Mouse (Mus musculus) MEL (cell line): ENCODE measurements around the gene Chd6.

Experiments used
- CHD1 ChIP-seq: IDR thresholded peaks from 2 replicates; pipeline ENCODE4 v1.6.1; 2012; ENCODE audit warnings: low read depth, mild to moderate bottlenecking, inconsistent platforms, low read length, improper control_type of control experiment
- CTCF ChIP-seq, 3 experiments: IDR thresholded peaks in 2 of 3; conservative IDR thresholded peaks in 1 of 3; 2 replicates each; pipeline ENCODE4 v1.5.1; 2011 to 2012; ENCODE audit warnings: low read length in 3 of 3, low read depth in 2 of 3, mild to moderate bottlenecking in 2 of 3, improper control_type of control experiment in 1 of 3, inconsistent platforms in 1 of 3, mixed read lengths in 1 of 3, moderate library complexity in 1 of 3; ENCODE audit not compliant: control insufficient read depth in 1 of 3, insufficient read depth in 1 of 3, poor library complexity in 1 of 3, severe bottlenecking in 1 of 3
- ETS1 ChIP-seq: IDR thresholded peaks from 2 replicates; pipeline ENCODE4 v1.6.1; 2012; ENCODE audit warnings: low read depth, mild to moderate bottlenecking, inconsistent platforms, low read length, improper control_type of control experiment, moderate library complexity
- GATA1 ChIP-seq: IDR thresholded peaks from 2 replicates; pipeline ENCODE4 v1.6.1; 2011; ENCODE audit warnings: low read depth, low read length, improper control_type of control experiment
- HCFC1 ChIP-seq: IDR thresholded peaks from 2 replicates; pipeline ENCODE4 v1.6.1; 2012; ENCODE audit warnings: low read depth, mild to moderate bottlenecking, inconsistent platforms, low read length, improper control_type of control experiment, moderate library complexity
- MAFK ChIP-seq: IDR thresholded peaks from 2 replicates; pipeline ENCODE4 v1.6.1; 2011; ENCODE audit warnings: low read depth, mild to moderate bottlenecking, low read length, improper control_type of control experiment, borderline replicate concordance
- MYB ChIP-seq: IDR thresholded peaks from 2 replicates; pipeline ENCODE4 v1.6.1; 2011; ENCODE audit warnings: mild to moderate bottlenecking, low read depth, low read length, improper control_type of control experiment
- NRF1 ChIP-seq: IDR thresholded peaks from 2 replicates; pipeline ENCODE4 v1.6.1; 2014; ENCODE audit warnings: low read depth, mild to moderate bottlenecking, inconsistent platforms, low read length, improper control_type of control experiment, moderate library complexity; ENCODE audit not compliant: poor library complexity, insufficient read depth, severe bottlenecking
- POLR2A ChIP-seq, 2 experiments: IDR thresholded peaks; 2 replicates each; pipeline ENCODE4 v1.6.1; 2011 to 2012; ENCODE audit warnings: low read length in 2 of 2, mild to moderate bottlenecking in 2 of 2, control low read depth in 1 of 2, improper control_type of control experiment in 1 of 2, low read depth in 1 of 2, moderate library complexity in 1 of 2; ENCODE audit not compliant: control insufficient read depth in 1 of 2, insufficient read depth in 1 of 2, poor library complexity in 1 of 2
- POLR2AphosphoS2 ChIP-seq: IDR thresholded peaks from 2 replicates; pipeline ENCODE4 v1.6.1; 2011; ENCODE audit warnings: low read length, improper control_type of control experiment
- POLR2AphosphoS5 ChIP-seq: IDR thresholded peaks from 2 replicates; pipeline ENCODE4 v1.6.1; 2012; ENCODE audit warnings: low read depth, borderline replicate concordance, mild to moderate bottlenecking, inconsistent platforms, low read length, moderate library complexity, mixed read lengths
- UBTF ChIP-seq: IDR thresholded peaks from 2 replicates; pipeline ENCODE4 v1.6.1; 2012; ENCODE audit warnings: low read depth, mild to moderate bottlenecking, inconsistent platforms, low read length, improper control_type of control experiment, moderate library complexity, borderline replicate concordance; ENCODE audit not compliant: insufficient read depth

GRCm38 (mm10) chr2:160960956-160961646 is 147.8 kb downstream of the Chd6 start:
- no peak for TF ChIP-seq MAFK
- peak; percentile 64 for TF ChIP-seq MYB
- no peak for TF ChIP-seq POLR2A (IDR thresholded peaks at IDR 0.05; ENCODE audit: control insufficient read depth in 1 of 2, insufficient read depth in 1 of 2, low read depth in 1 of 2, low read length in 2 of 2, poor library complexity in 1 of 2)
- no peak for TF ChIP-seq UBTF
- no peak for TF ChIP-seq CTCF (IDR thresholded peaks at IDR 0.05 in 2 of 3, conservative IDR thresholded peaks at IDR 0.05 in 1 of 3; ENCODE audit: control insufficient read depth in 1 of 3, insufficient read depth in 1 of 3, low read depth in 2 of 3, low read length in 3 of 3, poor library complexity in 1 of 3, severe bottlenecking in 1 of 3)
- no peak for TF ChIP-seq POLR2AphosphoS2
- TF ChIP-seq HCFC1: no peak
- no peak for TF ChIP-seq NRF1
- TF ChIP-seq CHD1: no peak
- no peak for TF ChIP-seq POLR2AphosphoS5
- peak; percentile 69 for TF ChIP-seq GATA1
- TF ChIP-seq ETS1: peak; percentile 79
